Mouse (Mus musculus): ENCODE data around the gene Dnah8.

The Dnah8 gene

GRCm38 (mm10) chr17:30746056-30747024, 122.2 kb downstream of the Dnah8 start:
- peak; percentile 36 for DNase-seq (ENCODE audit: low read depth, low spot score)

GRCm38 (mm10) chr17:30749391-30749790, 125.2 kb downstream of the Dnah8 start:
- DNase-seq (ENCODE audit: low read depth, low spot score): no peak

GRCm38 (mm10) chr17:30750269-30750668, 126.1 kb downstream of the Dnah8 start:
- DNase-seq (ENCODE audit: low read depth, low spot score): no peak

GRCm38 (mm10) chr17:30752370-30752818, 128.2 kb downstream of the Dnah8 start:
- no peak for DNase-seq (ENCODE audit: low read depth, low spot score)

GRCm38 (mm10) chr17:30753201-30753600, 129.0 kb downstream of the Dnah8 start:
- DNase-seq (ENCODE audit: low read depth, low spot score): no peak

GRCm38 (mm10) chr17:30756771-30757170, 132.6 kb downstream of the Dnah8 start:
- no peak for DNase-seq (ENCODE audit: low read depth, low spot score)

GRCm38 (mm10) chr17:30760307-30760706, 136.2 kb downstream of the Dnah8 start:
- no peak for DNase-seq (ENCODE audit: low read depth, low spot score)

GRCm38 (mm10) chr17:30764276-30764675, 140.1 kb downstream of the Dnah8 start:
- DNase-seq (ENCODE audit: low read depth, low spot score): no peak

GRCm38 (mm10) chr17:30774416-30774815, 150.3 kb downstream of the Dnah8 start:
- no peak for DNase-seq (ENCODE audit: low read depth, low spot score)

- no peak for DNase-seq (ENCODE audit: low read depth, low spot score)
Measured at GRCm38 (mm10) chr17:30775096-30775495, 150.9 kb downstream of the Dnah8 start.

GRCm38 (mm10) chr17:30781046-30781445, 156.9 kb downstream of the Dnah8 start:
- no peak for DNase-seq (ENCODE audit: low read depth, low spot score)

GRCm38 (mm10) chr17:30782286-30782685, 158.1 kb downstream of the Dnah8 start:
- no peak for DNase-seq (ENCODE audit: low read depth, low spot score)

- DNase-seq (ENCODE audit: low read depth, low spot score): no peak
Measured at GRCm38 (mm10) chr17:30788361-30788760, 164.2 kb downstream of the Dnah8 start.

- no peak for DNase-seq (ENCODE audit: low read depth, low spot score)
Measured at GRCm38 (mm10) chr17:30790816-30791215, 166.7 kb downstream of the Dnah8 start.

- no peak for DNase-seq (ENCODE audit: low read depth, low spot score)
Measured at GRCm38 (mm10) chr17:30792396-30792795, 168.2 kb downstream of the Dnah8 start.

- no peak for DNase-seq (ENCODE audit: low read depth, low spot score)
Measured at GRCm38 (mm10) chr17:30796616-30797015, 172.5 kb downstream of the Dnah8 start.

- no peak for DNase-seq (ENCODE audit: low read depth, low spot score)
Measured at GRCm38 (mm10) chr17:30800261-30800985, 176.3 kb downstream of the Dnah8 start.

GRCm38 (mm10) chr17:30803668-30804067, 179.5 kb downstream of the Dnah8 start:
- no peak for DNase-seq (ENCODE audit: low read depth, low spot score)

GRCm38 (mm10) chr17:30804955-30805354, 180.8 kb downstream of the Dnah8 start:
- no peak for DNase-seq (ENCODE audit: low read depth, low spot score)

GRCm38 (mm10) chr17:30805511-30806059, 181.4 kb downstream of the Dnah8 start:
- DNase-seq (ENCODE audit: low read depth, low spot score): no peak

GRCm38 (mm10) chr17:30808866-30809660, 184.9 kb downstream of the Dnah8 start:
- DNase-seq (ENCODE audit: low read depth, low spot score): peak; percentile 22

All from retina, adult 2 months (tissue).